Mouse (Mus musculus) C2C12 (cell line): Measurements from ENCODE around the gene Znrf3. TPM values are rescaled to one million over a fixed set of nuclear protein-coding genes. Genes with fewer than 3 reads are reported as not detected.
A peak's percentile ranks its signal among the peaks of the same experiment; 100 is the strongest.

Source experiments
- H3K27me3 ChIP-seq: one replicate; pipeline ENCODE4 v1.6.1; 2011; ENCODE audit not compliant: control insufficient read depth, insufficient read depth, insufficient read length
- H3K36me3 ChIP-seq: one replicate; pipeline ENCODE4 v1.6.1; 2011; ENCODE audit not compliant: control insufficient read depth, insufficient read depth
- H3K4me3 ChIP-seq: one replicate; pipeline ENCODE4 v1.5.1; 2011; ENCODE audit warnings: mild to moderate bottlenecking, control low read depth; ENCODE audit not compliant: poor library complexity, insufficient read depth, severe bottlenecking
- H3K79me2 ChIP-seq: one replicate; pipeline ENCODE4 v1.6.1; 2011; ENCODE audit not compliant: control insufficient read depth, insufficient read depth
- H3K79me3 ChIP-seq: one replicate; pipeline ENCODE4 v1.6.1; 2011; ENCODE audit warnings: low read depth, control low read depth
- H3ac ChIP-seq: one replicate; pipeline ENCODE3; 2011; ENCODE audit warnings: low read depth; ENCODE audit not compliant: control insufficient read depth, insufficient read length
- CEBPB ChIP-seq: IDR thresholded peaks from one replicate; pipeline ENCODE4 v1.6.1; 2011; ENCODE audit warnings: low read depth, mild to moderate bottlenecking, control low read depth, moderate library complexity
- CTCF ChIP-seq: IDR thresholded peaks from one replicate; pipeline ENCODE4 v1.5.1; 2011; ENCODE audit not compliant: control insufficient read depth, insufficient read depth, insufficient read length
- FOSL1 ChIP-seq: IDR thresholded peaks from one replicate; pipeline ENCODE4 v1.8.0; 2011; ENCODE audit warnings: mild to moderate bottlenecking, low read length; ENCODE audit not compliant: poor library complexity, insufficient read depth, severe bottlenecking
- MAX ChIP-seq: IDR thresholded peaks from one replicate; pipeline ENCODE4 v1.6.1; 2011; ENCODE audit warnings: mild to moderate bottlenecking, control low read depth
- MYOD1 ChIP-seq: IDR thresholded peaks from one replicate; pipeline ENCODE4 v1.6.1; 2011; ENCODE audit warnings: low read depth; ENCODE audit not compliant: control insufficient read depth, insufficient read length
- MYOG ChIP-seq: IDR thresholded peaks from one replicate; pipeline ENCODE4 v1.6.1; 2011; ENCODE audit not compliant: control insufficient read depth, insufficient read length; ENCODE audit errors: extremely low read depth
- USF1 ChIP-seq: IDR thresholded peaks from one replicate; pipeline ENCODE4 v1.6.1; 2011; ENCODE audit warnings: low read depth, mild to moderate bottlenecking, control low read depth, moderate library complexity
- polyA plus RNA-seq: library from polyadenylated mRNA; unstranded; fragments of >200 nt; fragmentation: generic; extraction: Trizol; gene quantifications from one replicate; pipeline ENCODE4 v1.2.1, GENCODE M21; 2012; ENCODE audit warnings: missing spikeins

Gene Znrf3
- polyA plus RNA-seq, 1 experiment: 4.0 TPM

GRCm38 (mm10) chr11:5289826-5290580 lies 154.6 kb downstream of the Znrf3 start:
- peaks cover 11% of the 10 kb centered on the region for H3K79me2 ChIP-seq
- no peak overlapping the region for H3K4me3 ChIP-seq
- no peak for TF ChIP-seq MAX
- TF ChIP-seq MYOD1: no peak
- TF ChIP-seq FOSL1: no peak
- no peak for TF ChIP-seq USF1
- TF ChIP-seq CEBPB: no peak
- no peak for TF ChIP-seq MYOG
- H3K36me3 ChIP-seq: peaks cover 26% of the 10 kb centered on the region
- no peak overlapping the region for H3ac ChIP-seq
- no peaks in the 10 kb centered on the region for H3K79me3 ChIP-seq
- no peaks in the 10 kb centered on the region for H3K27me3 ChIP-seq

DNA sequence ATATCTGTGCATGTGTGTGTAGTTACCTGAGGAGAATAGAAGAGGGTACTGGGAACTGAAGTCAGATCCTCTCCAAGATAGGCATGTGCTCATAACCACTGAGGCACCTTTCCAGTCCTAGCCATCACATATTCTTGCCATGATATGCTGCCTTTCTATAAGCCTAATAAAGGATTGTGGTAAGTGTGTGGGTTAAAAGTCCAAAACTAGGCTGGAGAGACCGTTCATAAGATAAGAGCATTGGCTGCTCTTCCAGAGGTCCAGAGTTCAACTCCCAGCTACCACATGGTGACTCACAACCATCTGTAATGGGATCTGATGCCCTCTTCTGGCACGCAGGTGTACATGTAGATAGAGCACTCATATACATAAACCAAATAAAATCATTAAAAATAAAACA lies 160.7 kb downstream of the Znrf3 start:
- Histone ChIP-seq H3K27me3 (no peaks in the 10 kb centered on the region), H3K79me3 (no peaks in the 10 kb centered on the region), H3ac (no peak overlapping the region), H3K79me2 (no peaks in the 10 kb centered on the region), H3K4me3 (no peak overlapping the region), H3K36me3 (peaks cover 61% of the 10 kb centered on the region)
- TF ChIP-seq CEBPB (no peak), MYOD1 (no peak), CTCF (no peak), MYOG (no peak), USF1 (no peak), MAX (no peak), FOSL1 (no peak)

- Histone ChIP-seq H3K79me2 (no peaks in the 10 kb centered on the region), H3K27me3 (no peaks in the 10 kb centered on the region), H3K36me3 (peaks cover 37% of the 10 kb centered on the region), H3K4me3 (no peak overlapping the region), H3ac (no peak overlapping the region), H3K79me3 (no peaks in the 10 kb centered on the region)
- TF ChIP-seq CEBPB (no peak), USF1 (no peak), FOSL1 (no peak)
Measured at GRCm38 (mm10) chr11:5280932-5281331, 163.7 kb downstream of the Znrf3 start.

- H3K79me2 ChIP-seq: no peaks in the 10 kb centered on the region
- H3K4me3 ChIP-seq: no peak overlapping the region
- no peaks in the 10 kb centered on the region for H3K79me3 ChIP-seq
- H3K36me3 ChIP-seq: peaks cover 24% of the 10 kb centered on the region
- no peaks in the 10 kb centered on the region for H3K27me3 ChIP-seq
- no peak for TF ChIP-seq USF1
- no peak for TF ChIP-seq FOSL1
- TF ChIP-seq CEBPB: no peak
- no peak for TF ChIP-seq MAX
- TF ChIP-seq MYOD1: no peak
- TF ChIP-seq CTCF: no peak
- no peak for TF ChIP-seq MYOG
- H3ac ChIP-seq: no peak overlapping the region
Measured at GRCm38 (mm10) chr11:5278463-5278862, 166.2 kb downstream of the Znrf3 start.

DNA sequence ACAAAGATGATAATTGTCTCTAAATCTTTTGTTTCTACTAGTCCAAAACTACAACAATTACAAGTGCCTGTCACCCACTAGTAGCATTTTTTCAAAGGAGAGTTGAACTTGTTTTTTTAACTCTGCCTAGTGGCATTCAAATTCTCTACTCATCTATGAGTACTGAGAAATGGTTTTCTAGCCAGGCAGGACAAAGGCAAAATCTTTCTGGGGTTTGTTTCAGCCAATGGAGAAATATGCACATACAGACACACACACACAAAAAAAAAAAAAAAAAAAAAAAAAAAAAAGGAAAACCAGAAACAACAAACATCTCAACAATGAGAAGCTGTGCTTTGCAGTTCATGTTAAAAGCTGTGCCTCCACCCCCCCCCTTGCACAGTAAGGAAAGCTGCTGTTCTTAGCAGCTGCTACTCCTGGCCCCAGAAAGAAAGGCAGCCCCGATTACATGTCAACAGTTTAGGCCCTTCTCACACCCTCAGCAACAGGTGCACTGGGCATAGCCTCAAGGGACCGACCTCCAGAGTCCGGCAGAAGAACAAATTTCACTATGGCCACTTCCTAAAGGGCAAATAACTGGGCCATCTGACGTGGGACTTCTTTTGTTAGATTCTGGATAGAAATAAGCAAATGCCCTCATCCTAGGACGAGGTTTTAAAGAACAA lies 167.2 kb downstream of the Znrf3 start:
- H3K27me3 ChIP-seq: no peaks in the 10 kb centered on the region
- peaks cover 14% of the 10 kb centered on the region for H3K36me3 ChIP-seq
- no peaks in the 10 kb centered on the region for H3K79me3 ChIP-seq
- no peaks in the 10 kb centered on the region for H3K79me2 ChIP-seq
- no peak overlapping the region for H3K4me3 ChIP-seq
- H3ac ChIP-seq: no peak overlapping the region
- TF ChIP-seq MYOD1: peak; percentile 57
- TF ChIP-seq USF1: no peak

DNA sequence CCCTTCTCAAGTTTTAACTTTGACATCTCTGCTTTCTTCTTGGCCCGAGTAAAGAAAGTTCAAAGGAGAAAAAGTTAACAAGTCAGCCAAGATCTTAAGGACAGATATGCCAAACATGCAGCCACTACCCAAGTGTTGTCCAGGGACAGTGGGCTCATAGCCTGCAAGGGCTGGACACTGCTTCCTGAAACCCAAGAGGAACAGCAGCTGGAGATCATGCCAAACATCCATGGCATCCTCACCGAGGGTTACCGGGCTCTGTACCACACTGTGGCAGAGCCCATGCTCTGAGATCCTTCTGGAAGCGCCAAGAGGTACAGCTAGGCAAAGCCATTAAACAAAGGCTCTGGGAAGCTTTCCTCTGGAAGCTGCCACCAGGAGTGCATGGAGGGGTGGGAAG lies 169.4 kb downstream of the Znrf3 start:
- no peak overlapping the region for H3K4me3 ChIP-seq
- TF ChIP-seq FOSL1: no peak
- no peak for TF ChIP-seq USF1
- no peak for TF ChIP-seq CEBPB
- TF ChIP-seq MYOD1: no peak
- no peak for TF ChIP-seq MAX
- no peak for TF ChIP-seq CTCF
- TF ChIP-seq MYOG: no peak
- peaks cover 5% of the 10 kb centered on the region for H3K36me3 ChIP-seq
- H3K79me2 ChIP-seq: no peaks in the 10 kb centered on the region
- no peaks in the 10 kb centered on the region for H3K27me3 ChIP-seq
- H3ac ChIP-seq: no peak overlapping the region
- H3K79me3 ChIP-seq: no peaks in the 10 kb centered on the region
